Mouse (Mus musculus): ENCODE data around the gene Gm9376. TPM values are rescaled to one million over a fixed set of nuclear protein-coding genes. Genes with fewer than 3 reads are reported as not detected.

The Gm9376 gene
- polyA plus RNA-seq, 1 experiment = not detected

- Histone ChIP-seq H3K4me3 (ENCODE audit: control insufficient read depth, low read depth, low read length) (no peak overlapping the region), H3K4me1 (ENCODE audit: control insufficient read depth, insufficient read depth, low read length) (peaks cover 2% of the 10 kb centered on the region; the same call in 1 of the 2 replicates), H3K36me3 (ENCODE audit: control insufficient read depth, insufficient read depth, low read length) (no peaks in the 10 kb centered on the region), H3K27me3 (ENCODE audit: control insufficient read depth, insufficient read depth, low read length) (no peaks in the 10 kb centered on the region), H3K27ac (ENCODE audit: control insufficient read depth, insufficient read depth, low read depth, low read length) (no peak overlapping the region)
- TF ChIP-seq CTCF (IDR thresholded peaks at IDR 0.05; ENCODE audit: control insufficient read depth, insufficient read depth, insufficient replicate concordance, low read depth, low read length) = no peak
- no peak for TF ChIP-seq POLR2A (IDR thresholded peaks at IDR 0.05; ENCODE audit: control insufficient read depth, low read depth, low read length)
Measured at GRCm38 (mm10) chr14:118311703-118312102, 44.9 kb downstream of the Gm9376 start.

- no peak for TF ChIP-seq POLR2A (IDR thresholded peaks at IDR 0.05; ENCODE audit: control insufficient read depth, low read depth, low read length)
- peak; percentile 53; the same call in 1 of the 2 replicates for TF ChIP-seq CTCF (IDR thresholded peaks at IDR 0.05; ENCODE audit: control insufficient read depth, insufficient read depth, insufficient replicate concordance, low read depth, low read length)
- H3K27me3 ChIP-seq (ENCODE audit: control insufficient read depth, insufficient read depth, low read length) = no peaks in the 10 kb centered on the region
Measured at GRCm38 (mm10) chr14:118312664-118313063, 45.9 kb downstream of the Gm9376 start.

DNA sequence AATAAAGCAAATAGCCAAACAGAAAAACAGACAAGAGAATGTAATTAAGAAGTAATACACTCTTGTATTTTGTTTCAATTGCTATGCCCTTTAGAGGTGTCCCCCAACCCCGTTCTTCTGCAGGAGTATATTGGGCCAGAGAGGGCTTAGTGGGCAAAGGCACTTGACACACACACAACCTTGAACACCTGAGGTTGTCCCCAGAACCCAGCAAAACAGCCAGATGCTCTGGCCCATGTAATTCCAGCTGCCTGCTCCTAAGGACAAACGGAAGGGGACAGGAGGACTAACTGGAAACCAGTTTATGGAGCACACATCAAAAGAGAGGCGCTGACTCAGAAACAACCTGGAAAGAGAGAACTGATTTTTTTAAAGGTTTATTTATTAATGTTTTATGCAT, 47.2 kb downstream of the Gm9376 start:
- Histone ChIP-seq H3K27ac (ENCODE audit: control insufficient read depth, insufficient read depth, low read depth, low read length) (no peak overlapping the region), H3K4me1 (ENCODE audit: control insufficient read depth, insufficient read depth, low read length) (peaks cover 2% of the 10 kb centered on the region; the same call in 1 of the 2 replicates), H3K27me3 (ENCODE audit: control insufficient read depth, insufficient read depth, low read length) (no peaks in the 10 kb centered on the region), H3K36me3 (ENCODE audit: control insufficient read depth, insufficient read depth, low read length) (no peaks in the 10 kb centered on the region), H3K4me3 (ENCODE audit: control insufficient read depth, low read depth, low read length) (no peak overlapping the region)
- no peak for TF ChIP-seq POLR2A (IDR thresholded peaks at IDR 0.05; ENCODE audit: control insufficient read depth, low read depth, low read length)
- no peak for TF ChIP-seq CTCF (IDR thresholded peaks at IDR 0.05; ENCODE audit: control insufficient read depth, insufficient read depth, insufficient replicate concordance, low read depth, low read length)

More at GRCm38 (mm10) chr14:118312664-118313063, 45.9 kb downstream of the Gm9376 start:
- Histone ChIP-seq H3K36me3 (ENCODE audit: control insufficient read depth, insufficient read depth, low read length) (no peaks in the 10 kb centered on the region), H3K4me3 (ENCODE audit: control insufficient read depth, low read depth, low read length) (peak overlapping the region; percentile 17; the same call in 1 of the 2 replicates), H3K27ac (ENCODE audit: control insufficient read depth, insufficient read depth, low read depth, low read length) (no peak overlapping the region), H3K4me1 (ENCODE audit: control insufficient read depth, insufficient read depth, low read length) (peaks cover 2% of the 10 kb centered on the region; the same call in 1 of the 2 replicates)

- H3K27me3 ChIP-seq (ENCODE audit: control insufficient read depth, insufficient read depth, low read length) = no peaks in the 10 kb centered on the region
- H3K4me3 ChIP-seq (ENCODE audit: control insufficient read depth, low read depth, low read length) = no peak overlapping the region
- TF ChIP-seq CTCF (IDR thresholded peaks at IDR 0.05; ENCODE audit: control insufficient read depth, insufficient read depth, insufficient replicate concordance, low read depth, low read length) = no peak
- no peak for TF ChIP-seq POLR2A (IDR thresholded peaks at IDR 0.05; ENCODE audit: control insufficient read depth, low read depth, low read length)
- no peaks in the 10 kb centered on the region for H3K36me3 ChIP-seq (ENCODE audit: control insufficient read depth, insufficient read depth, low read length)
- no peak overlapping the region for H3K27ac ChIP-seq (ENCODE audit: control insufficient read depth, insufficient read depth, low read depth, low read length)
- H3K4me1 ChIP-seq (ENCODE audit: control insufficient read depth, insufficient read depth, low read length) = peaks cover 2% of the 10 kb centered on the region; the same call in 1 of the 2 replicates
Measured at GRCm38 (mm10) chr14:118317260-118317659, 50.5 kb downstream of the Gm9376 start.

Other genes with a start within 250 kb of the Gm9376 start
- gene Dct, start 214.7 kb upstream of the Gm9376 start, polyA plus RNA-seq (2012; rRNA removed) = 4.0 and 5.0 TPM in 2 replicates
- gene Tgds, start 134.2 kb upstream of the Gm9376 start, polyA plus RNA-seq (2012; rRNA removed) = 3.2 and 3.5 TPM in 2 replicates
- 25.2 and 26.3 TPM in 2 replicates for gene Gpr180, start 129.8 kb upstream of the Gm9376 start, polyA plus RNA-seq (2012; rRNA removed)
- 0.02 TPM in 1 of 2 replicates, not detected in the other for gene Sox21, start 29.9 kb upstream of the Gm9376 start, polyA plus RNA-seq (2012; rRNA removed)